Mouse (Mus musculus) bone marrow macrophage, adult 2 months (primary cell): Measurements from ENCODE around the gene Pla2g2e.

Experiments
- CTCF ChIP-seq: IDR thresholded peaks from 2 replicates; pipeline ENCODE4 v1.5.1; 2012; ENCODE audit warnings: low read depth, mild to moderate bottlenecking, low read length, moderate library complexity
- POLR2A ChIP-seq: IDR thresholded peaks from 2 replicates; pipeline ENCODE4 v1.6.1; 2012; ENCODE audit warnings: mild to moderate bottlenecking, low read depth, low read length, borderline replicate concordance

- no peak for TF ChIP-seq CTCF
- no peak for TF ChIP-seq POLR2A
Observed at GRCm38 (mm10) chr4:138873864-138874263, 3.9 kb upstream of the Pla2g2e start, which contains the start of gene Gm13030.
